Comparison of ENCODE assay signal across 7 mouse cellular contexts in the genomic region with DNA sequence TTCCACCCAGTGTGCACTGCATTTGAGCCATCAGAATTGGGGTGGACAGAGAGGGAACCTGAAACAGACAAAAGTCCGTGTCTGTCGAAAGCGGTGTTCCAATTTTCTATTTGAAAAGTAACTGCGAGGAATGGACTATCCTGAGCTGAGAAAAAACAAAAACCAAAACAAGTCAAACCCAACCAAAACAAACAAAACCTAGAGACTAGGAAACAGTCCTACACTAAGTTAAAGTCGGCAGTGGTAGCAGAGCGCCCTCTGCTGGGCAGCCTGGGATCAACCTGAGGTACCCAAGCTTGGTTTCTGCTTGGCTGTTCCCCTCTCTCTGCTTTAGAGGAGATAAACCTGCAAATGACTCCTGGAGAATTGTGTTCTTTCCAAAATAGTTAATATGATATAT. TPM values are rescaled to one million over a fixed set of nuclear protein-coding genes. Genes with fewer than 3 reads are reported as not detected.
A peak's percentile ranks its signal among the peaks of the same experiment; 100 is the strongest.
DNase-seq lines count a peak whose midpoint lies in the region; ATAC-seq and TF ChIP-seq lines count a peak whose summit lies in the region.

No protein-coding gene starts in this region.

- no peaks in the 10 kb centered on the region for H3K9me3 ChIP-seq in forebrain, embryonic 14.5 days (replicated peaks; ENCODE audit: control insufficient read depth, low read length)
- H3K9me3 ChIP-seq in hindbrain, embryonic 16.5 days (ENCODE audit: control insufficient read depth, low read length), result no peaks in the 10 kb centered on the region
- no peaks in the 10 kb centered on the region for H3K9me3 ChIP-seq in midbrain, embryonic 11.5 days (ENCODE audit: control insufficient read depth, low read length)

- H3K4me2 ChIP-seq in forebrain, embryonic 14.5 days (ENCODE audit: low read length), result no peak overlapping the region
- H3K4me2 ChIP-seq in hindbrain, embryonic 16.5 days (ENCODE audit: low read length), result no peak overlapping the region
- no peak overlapping the region for H3K4me2 ChIP-seq in midbrain, embryonic 11.5 days

- DNase-seq in Patski (ENCODE audit: low read depth, low spot score), result peak; percentile 20
- peak; percentile 38 for DNase-seq in c-Kit-positive CD71-negative TER-119-negative erythroid progenitor cells, embryonic 14.5 days (ENCODE audit: low read depth)
- DNase-seq in forebrain, embryonic 14.5 days (ENCODE audit: low spot score), result peak; percentile 87
- peak; percentile 71 to 80 for DNase-seq in left cerebral cortex, adult 2 months (ENCODE audit: extremely low spot score in 1 of 2, low spot score in 2 of 2)
- DNase-seq in midbrain, embryonic 11.5 days (ENCODE audit: low spot score, missing footprints), result peak; percentile 99
- DNase-seq in skeletal muscle tissue, adult 2 months (ENCODE audit: low read depth, low spot score), result peak; percentile 55

- peaks cover 5% of the 10 kb centered on the region for H3K27me3 ChIP-seq in Patski
- no peaks in the 10 kb centered on the region for H3K27me3 ChIP-seq in forebrain, embryonic 14.5 days (replicated peaks; ENCODE audit: control insufficient read depth, insufficient read depth, low read length)
- H3K27me3 ChIP-seq in hindbrain, embryonic 16.5 days (replicated peaks; ENCODE audit: control insufficient read depth, insufficient read depth, low read length), result peaks cover 12% of the 10 kb centered on the region
- no peaks in the 10 kb centered on the region for H3K27me3 ChIP-seq in midbrain, embryonic 11.5 days (ENCODE audit: control insufficient read depth, insufficient read depth, low read length)

- ATAC-seq in Patski, result no peak
- peak; percentile 61 for ATAC-seq in forebrain, embryonic 14.5 days
- peak; percentile 61; the same call in 1 of the 2 replicates for ATAC-seq in hindbrain, embryonic 16.5 days
- ATAC-seq in midbrain, embryonic 11.5 days (ENCODE audit: low FRiP score), result no peak

- intact Hi-C loops in left cerebral cortex, adult 2 months (cut with DNase I), result loop anchor here (1.0 to 5.0 kb wide), 4 partner anchors 315 to 945 kb away; no protein-coding TSS in a partner anchor

- 25% methylated on average over 6 of the region's 6 CpGs for whole genome bisulfite sequencing in forebrain, embryonic 14.5 days
- 19% methylated on average over 6 of the region's 6 CpGs for WGBS in hindbrain, embryonic 16.5 days
- whole genome bisulfite sequencing in midbrain, embryonic 11.5 days, result 20% methylated on average over 6 of the region's 6 CpGs

- in situ Hi-C loops in Patski (cut with MboI; ENCODE audit: low pct_unique_long_range_greater_than_20kb), result loop anchor here (5.0 to 10.0 kb wide), 3 partner anchors 390 to 938 kb away; a partner anchor contains a TSS

- H3K4me3 ChIP-seq in forebrain, embryonic 14.5 days (ENCODE audit: low read depth, low read length), result no peak overlapping the region
- H3K4me3 ChIP-seq in hindbrain, embryonic 16.5 days (ENCODE audit: low read length), result no peak overlapping the region
- H3K4me3 ChIP-seq in left cerebral cortex, adult 2 months, result no peak overlapping the region
- no peak overlapping the region for H3K4me3 ChIP-seq in midbrain, embryonic 11.5 days (ENCODE audit: low read depth, low read length)

- TF ChIP-seq CTCF in Patski (IDR thresholded peaks at IDR 0.05), result peak; percentile 98
- peak; percentile 97 for TF ChIP-seq CTCF in left cerebral cortex, adult 2 months (IDR thresholded peaks at IDR 0.05)

- POLR2A ChIA-PET in Patski (lab: Charles Lee), result interaction anchor here (0.9 to 1.1 kb wide), 3 partner anchors 183 to 458 kb away, joined by 3 to 4 read pairs (median 3); no protein-coding TSS in a partner anchor

- no peaks in the 10 kb centered on the region for H3K4me1 ChIP-seq in forebrain, embryonic 14.5 days (ENCODE audit: control insufficient read depth, insufficient read depth, low read length)
- no peaks in the 10 kb centered on the region for H3K4me1 ChIP-seq in hindbrain, embryonic 16.5 days (ENCODE audit: control insufficient read depth, insufficient read depth, low read depth, low read length)
- H3K4me1 ChIP-seq in midbrain, embryonic 11.5 days (ENCODE audit: control insufficient read depth, insufficient read depth, low read length), result 0 out of 2 replicates have a peak, but pooled peaks cover 2% of the 10 kb centered on the region

- no peak overlapping the region for H3K9ac ChIP-seq in forebrain, embryonic 14.5 days (ENCODE audit: low read length)
- no peak overlapping the region for H3K9ac ChIP-seq in hindbrain, embryonic 16.5 days (ENCODE audit: low read depth, low read length)
- H3K9ac ChIP-seq in midbrain, embryonic 11.5 days (ENCODE audit: low read length), result no peak overlapping the region

- no peaks in the 10 kb centered on the region for H3K36me3 ChIP-seq in forebrain, embryonic 14.5 days (ENCODE audit: control insufficient read depth, insufficient read depth, low read length)
- no peaks in the 10 kb centered on the region for H3K36me3 ChIP-seq in hindbrain, embryonic 16.5 days (ENCODE audit: control insufficient read depth, insufficient read depth, low read length)
- H3K36me3 ChIP-seq in midbrain, embryonic 11.5 days (ENCODE audit: control insufficient read depth, insufficient read depth, low read length), result no peaks in the 10 kb centered on the region

- no peak overlapping the region for H3K27ac ChIP-seq in forebrain, embryonic 14.5 days (ENCODE audit: low read depth, low read length)
- H3K27ac ChIP-seq in hindbrain, embryonic 16.5 days (ENCODE audit: low read depth, low read length), result no peak overlapping the region
- H3K27ac ChIP-seq in left cerebral cortex, adult 2 months, result no peak overlapping the region
- H3K27ac ChIP-seq in midbrain, embryonic 11.5 days (ENCODE audit: low read depth, low read length), result no peak overlapping the region

- CTCF ChIA-PET in Patski (lab: Charles Lee), result interaction anchor here (0.6 to 6.3 kb wide), 12 partner anchors 11 to 566 kb away, joined by 3 to 78 read pairs (median 6); a partner anchor contains a TSS

RNA-seq across cellular contexts. Expression of a gene that starts 10.0 kb away (rescaled TPM):
- 134 TPM for polyA plus RNA-seq in Patski (2021)
- 198 and 218 TPM in 2 replicates for polyA plus RNA-seq in forebrain, embryonic 14.5 days (2014; fragmentation: Nextera tagmentation; extraction: Ambion mirVana)
- 159 and 165 TPM in 2 replicates for polyA plus RNA-seq in hindbrain, embryonic 16.5 days (2015; fragmentation: Nextera tagmentation; extraction: Ambion mirVana)
- total RNA-seq in left cerebral cortex, adult 2 months (2021), result 100 to 1,000 TPM; 108 to 132 TPM
- polyA plus RNA-seq in midbrain, embryonic 11.5 days (2014; fragmentation: Nextera tagmentation; extraction: Ambion mirVana), result 192 and 203 TPM in 2 replicates

Comparison
In these comparisons a context has a peak if more than half of its experiments do, and no peak if none do; other contexts are left out.
1. ATAC-seq: peak in forebrain, embryonic 14.5 days (single experiment) and hindbrain, embryonic 16.5 days (single experiment); none in Patski (single experiment) and midbrain, embryonic 11.5 days (single experiment).
2. DNase-seq: peak in every context shown above with its lines; median percentile 99 in midbrain, embryonic 11.5 days; 87 in forebrain, embryonic 14.5 days; 76 in left cerebral cortex, adult 2 months; 55 in skeletal muscle tissue, adult 2 months; 38 in c-Kit-positive CD71-negative TER-119-negative erythroid progenitor cells, embryonic 14.5 days; 20 in Patski.